Mouse (Mus musculus) right cerebral cortex, postnatal 36 days (tissue): Measurements from ENCODE around the gene Cyp4x1.

Source experiments
- DNase-seq, 2 experiments: peaks; one replicate each; pipeline ENCODE4 v3.0.0; 2022; ENCODE audit warnings: low spot score in 2 of 2, mixed read lengths in 1 of 2

Cyp4x1 gene

DNA sequence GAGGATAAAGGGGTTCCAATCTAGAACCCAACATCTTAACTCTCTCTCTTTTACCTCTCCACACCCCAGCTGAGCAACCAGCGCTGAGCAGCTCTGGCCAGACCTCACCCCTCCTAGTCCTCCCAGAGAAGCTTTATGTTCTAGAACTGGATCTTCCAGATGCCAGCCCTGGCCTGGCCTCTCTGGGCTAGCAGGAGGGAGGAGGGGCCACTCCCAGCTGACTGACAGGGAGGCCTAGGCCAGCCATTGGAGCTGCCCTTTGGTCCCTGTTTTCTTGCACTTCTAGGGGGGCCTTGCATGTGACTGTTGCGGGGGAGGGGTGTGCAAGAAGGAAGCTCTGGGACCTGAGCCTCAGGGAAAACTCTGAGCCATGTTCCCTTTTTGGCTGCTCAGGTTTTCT, 43.5 kb downstream of the Cyp4x1 start:
- DNase-seq, result no peak

DNA sequence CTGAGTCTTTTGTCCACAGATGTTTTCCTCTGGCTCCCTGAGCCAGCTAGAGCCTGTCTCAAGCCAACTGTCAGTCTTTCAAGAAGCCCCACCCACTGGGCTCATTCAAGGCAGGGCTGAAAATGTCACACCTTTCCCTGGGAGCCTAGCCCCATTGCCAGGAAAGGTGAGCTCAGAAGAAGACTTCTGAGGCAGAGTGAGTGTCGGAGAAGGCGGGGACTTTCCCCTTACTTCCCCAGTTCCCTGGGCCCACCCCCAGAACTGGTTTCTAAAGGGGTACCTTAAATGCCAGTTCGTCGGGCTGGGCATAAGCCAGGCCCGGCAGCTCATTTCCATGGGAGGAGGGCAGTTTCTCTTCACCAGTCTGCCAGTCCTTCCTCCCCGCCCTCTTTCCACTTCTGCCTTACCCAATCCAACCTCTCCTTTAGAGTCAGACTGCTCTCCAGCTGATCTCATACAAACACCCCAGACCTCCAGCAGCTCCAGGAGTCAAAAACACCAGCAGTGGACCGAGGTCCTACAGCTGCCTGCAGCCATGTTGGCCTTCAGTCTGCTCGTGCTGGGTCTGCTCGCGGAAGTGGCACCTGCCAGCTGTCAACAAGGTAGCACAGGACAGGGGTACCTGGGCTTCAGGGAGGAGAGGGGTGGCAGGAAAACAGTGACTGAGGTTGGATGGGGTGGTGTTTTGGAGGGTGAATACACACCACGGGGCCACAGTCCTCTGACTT, 45.3 kb downstream of the Cyp4x1 start, which contains the start of gene Pdzk1ip1:
TSS of gene Pdzk1ip1 (plus strand) at position 98 of the 728 bp plus-strand sequence.
- DNase-seq, result no peak

DNA sequence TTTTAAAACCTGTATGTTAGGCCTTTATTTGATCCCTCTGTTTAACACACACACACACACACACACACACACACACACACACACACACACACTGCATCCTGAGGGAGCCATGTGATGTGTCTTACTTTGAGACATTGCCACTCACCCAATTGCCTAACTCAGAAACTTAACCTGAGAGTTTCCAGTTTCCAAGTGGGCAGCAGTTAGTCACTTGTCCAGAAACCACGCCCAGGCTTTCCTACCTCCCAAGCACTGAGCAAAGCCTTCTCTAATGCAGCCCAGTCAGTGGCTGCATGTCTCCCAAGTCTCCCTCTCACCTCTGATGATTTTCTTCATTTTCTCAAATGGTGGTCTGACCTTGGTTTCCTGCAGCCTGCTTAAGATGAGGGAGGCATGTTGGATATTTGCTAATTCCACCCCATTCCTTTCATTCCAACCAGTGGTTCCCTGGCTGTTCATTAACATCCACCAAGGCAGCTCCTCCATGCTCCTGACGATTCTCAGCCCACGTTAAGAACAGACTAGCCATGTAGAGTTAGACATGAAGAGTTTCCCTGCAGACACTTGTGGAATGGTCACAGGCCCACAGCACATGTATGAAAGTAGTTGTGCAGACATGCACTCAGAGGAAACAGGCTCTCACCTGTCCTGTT, 47.2 kb downstream of the Cyp4x1 start:
- no peak for DNase-seq

DNA sequence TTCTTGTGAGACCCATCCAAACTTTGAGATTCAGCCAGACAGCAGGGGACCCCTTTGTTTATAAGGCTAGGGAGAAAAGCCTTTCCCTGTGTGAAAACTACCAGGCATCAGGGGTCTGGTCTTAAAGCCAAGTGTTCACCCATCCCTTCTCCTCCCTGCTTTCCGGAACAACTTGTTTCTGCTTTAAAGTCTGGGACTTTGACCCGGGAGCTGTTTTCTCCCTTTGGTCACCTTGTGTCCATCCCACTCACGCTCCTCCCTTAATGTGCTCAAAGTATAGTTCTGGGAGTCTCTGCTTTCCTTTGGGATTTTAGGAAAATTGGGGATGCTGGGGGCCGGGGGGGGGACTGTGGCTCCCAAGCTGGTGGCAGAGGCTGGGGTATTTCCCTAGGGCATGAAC, 47.8 kb downstream of the Cyp4x1 start:
- no peak for DNase-seq

DNA sequence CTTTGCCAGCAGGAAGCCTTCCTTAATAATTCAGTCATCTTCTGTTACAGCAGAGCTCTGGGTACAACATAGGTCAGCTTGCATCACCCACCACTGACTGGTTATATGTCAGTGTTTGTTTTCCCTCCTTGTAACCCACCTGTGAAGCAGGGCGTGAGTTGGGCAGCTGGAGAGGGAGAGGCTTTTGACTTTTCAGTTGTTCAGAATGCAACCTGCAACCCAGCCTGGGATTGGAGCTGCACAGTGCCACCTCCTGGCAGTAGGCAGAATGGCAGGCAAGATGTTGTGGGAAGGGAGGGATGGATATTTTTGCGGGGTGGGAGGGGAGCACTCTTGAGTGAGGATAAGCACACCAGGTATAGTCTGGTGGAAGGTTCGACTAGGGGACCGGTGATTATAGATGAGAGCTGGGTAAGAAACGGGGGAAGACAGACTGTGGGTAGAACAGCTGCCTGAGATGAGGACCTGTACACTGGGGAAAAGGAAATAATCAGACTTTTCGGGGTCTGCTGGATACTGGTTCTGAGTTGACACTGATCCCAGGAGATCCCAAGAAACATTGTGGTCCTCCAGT, 48.5 kb downstream of the Cyp4x1 start:
- no peak for DNase-seq

DNA sequence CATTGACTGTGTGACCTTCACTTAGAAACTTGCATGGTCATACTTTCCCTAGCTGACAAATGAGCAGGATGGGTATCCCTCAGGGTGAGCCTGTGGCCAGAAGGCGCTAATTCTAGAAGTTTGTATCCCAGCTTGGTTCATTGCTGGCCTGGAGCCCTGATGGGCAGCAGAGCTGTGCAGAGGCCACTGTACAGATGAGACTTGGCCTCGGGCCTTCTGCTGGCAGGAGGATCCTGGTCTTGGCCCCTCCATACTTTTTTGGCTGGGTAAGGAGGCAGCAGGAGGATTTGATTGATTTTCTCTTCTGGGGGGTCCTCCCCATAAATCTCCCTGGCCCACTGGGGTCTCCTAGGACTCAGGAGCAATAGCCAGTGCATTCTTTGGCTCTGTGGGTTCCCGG, 51.0 kb downstream of the Cyp4x1 start:
- DNase-seq, result no peak

DNA sequence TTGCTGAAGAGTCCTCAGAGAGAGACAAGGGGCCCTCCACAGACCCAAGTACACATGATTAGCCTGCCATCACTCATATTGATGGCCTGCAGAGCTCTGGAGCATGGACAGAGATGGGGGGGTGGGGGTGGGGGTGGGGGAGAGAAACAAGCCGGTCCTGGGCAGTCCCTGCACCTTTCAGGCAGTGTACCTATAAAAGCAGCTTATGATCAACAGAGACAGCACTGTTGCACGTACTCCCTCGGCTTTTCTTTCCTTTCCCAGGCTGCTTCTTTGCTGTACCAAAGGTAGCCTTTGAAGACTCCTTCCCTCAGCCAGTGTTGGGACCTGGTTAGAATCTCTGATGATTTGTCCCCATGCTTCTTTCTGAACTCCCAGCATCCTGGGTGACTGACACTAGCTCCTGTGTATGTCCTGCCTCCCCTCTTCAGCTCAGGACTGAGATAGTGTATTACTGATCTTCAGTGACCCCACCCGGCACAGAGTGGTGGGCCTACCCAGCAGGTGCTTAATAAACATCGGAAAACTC, 54.2 kb downstream of the Cyp4x1 start:
- DNase-seq, result no peak

DNA sequence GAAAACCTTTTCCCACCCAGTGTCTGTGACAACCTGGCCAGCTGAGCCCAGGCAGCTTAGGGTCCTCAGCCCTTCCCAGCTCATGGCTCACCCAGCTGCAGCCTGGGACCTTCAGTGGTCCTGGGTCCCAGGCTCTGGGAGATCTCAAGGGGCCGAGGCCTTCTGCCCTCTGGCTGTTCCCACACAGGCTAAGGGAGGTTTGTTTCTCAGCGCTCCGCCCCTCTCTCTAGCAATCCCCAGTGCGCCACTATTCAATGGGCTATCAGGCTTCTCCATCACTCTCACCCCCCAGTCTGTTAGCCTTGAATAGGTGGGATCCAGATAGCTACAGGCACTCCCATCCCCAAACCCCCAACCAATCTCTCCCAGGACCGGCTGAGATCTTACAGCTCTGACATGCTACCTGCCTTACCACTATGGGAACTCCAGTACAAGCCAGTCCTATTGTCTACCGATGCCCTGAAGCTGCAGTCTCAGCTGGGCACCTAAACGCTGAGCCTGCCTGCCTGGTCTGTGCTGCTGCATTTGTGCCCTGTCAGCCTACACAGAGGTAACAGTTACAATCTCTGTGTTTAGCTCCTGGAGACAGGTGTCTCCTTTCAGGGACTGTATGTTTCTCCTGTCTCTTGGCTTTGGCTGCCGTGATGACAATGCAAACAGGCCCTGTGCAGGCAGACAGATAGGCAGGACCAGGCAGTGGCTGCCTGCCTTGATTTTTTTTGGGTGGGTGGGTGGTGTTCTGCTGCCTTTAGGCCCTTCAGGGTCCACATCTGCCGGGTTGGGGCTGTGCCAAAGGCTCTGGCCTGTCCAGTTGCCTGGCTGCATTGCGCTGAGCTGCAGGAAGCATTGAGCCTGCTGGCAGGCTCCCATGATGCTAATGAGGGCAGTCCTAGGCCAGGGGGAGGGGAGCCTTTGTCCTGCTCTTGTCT, 54.9 kb downstream of the Cyp4x1 start:
- no peak for DNase-seq

DNA sequence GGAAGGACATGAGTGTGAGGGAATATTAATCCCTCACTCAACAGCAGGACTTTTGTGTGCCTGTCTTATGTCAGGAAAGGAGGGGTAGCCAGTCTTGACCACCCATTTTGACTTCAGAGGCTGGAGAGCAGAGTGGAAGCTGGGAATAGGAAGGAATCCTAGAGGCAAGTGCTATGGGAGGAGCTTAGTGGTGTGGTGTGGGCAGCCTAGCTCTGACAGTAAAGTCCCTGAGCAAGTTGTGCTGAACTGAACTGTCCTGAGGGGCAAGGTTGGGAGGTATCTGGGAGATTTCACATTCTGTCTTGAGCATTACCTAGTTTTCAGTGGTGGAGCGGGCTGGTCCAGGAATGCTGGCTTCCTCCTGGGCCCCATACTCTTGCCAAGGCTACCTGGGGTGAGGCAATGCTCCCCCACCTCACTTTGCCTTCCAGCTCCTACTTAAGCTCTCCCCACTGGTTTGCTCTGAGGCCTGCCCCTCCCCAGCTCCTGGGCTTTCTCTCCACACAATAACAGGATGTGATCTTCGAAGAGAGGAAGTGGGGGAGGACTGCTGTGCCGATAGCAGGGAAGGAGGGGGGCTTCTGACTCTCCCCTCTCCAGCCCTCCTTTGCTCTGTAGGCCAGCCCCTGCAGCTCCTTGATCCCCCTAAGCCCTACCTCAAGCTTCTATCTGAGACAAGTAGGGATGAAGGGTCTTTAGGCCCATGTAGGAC, 58.7 kb downstream of the Cyp4x1 start:
- DNase-seq, result no peak

DNA sequence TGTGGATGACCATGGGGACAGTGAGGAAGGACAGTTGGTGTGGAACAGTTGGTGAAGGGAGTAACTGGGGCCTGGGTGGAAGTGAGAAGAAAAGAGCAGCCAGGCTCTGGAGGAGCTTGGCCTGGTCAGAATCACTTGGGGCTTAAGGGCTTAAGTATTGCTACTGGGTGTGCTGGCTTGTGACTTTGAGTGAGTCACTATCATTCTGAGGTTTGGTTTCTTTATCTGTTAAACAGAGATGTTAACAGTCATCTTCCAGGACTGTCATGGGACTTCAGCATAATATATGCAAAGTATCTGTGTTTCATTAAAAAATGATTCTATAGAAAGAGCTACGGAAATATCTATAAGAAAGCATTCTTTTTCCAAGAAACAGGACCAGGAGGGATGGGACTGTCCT, 59.3 kb downstream of the Cyp4x1 start:
- no peak for DNase-seq

DNA sequence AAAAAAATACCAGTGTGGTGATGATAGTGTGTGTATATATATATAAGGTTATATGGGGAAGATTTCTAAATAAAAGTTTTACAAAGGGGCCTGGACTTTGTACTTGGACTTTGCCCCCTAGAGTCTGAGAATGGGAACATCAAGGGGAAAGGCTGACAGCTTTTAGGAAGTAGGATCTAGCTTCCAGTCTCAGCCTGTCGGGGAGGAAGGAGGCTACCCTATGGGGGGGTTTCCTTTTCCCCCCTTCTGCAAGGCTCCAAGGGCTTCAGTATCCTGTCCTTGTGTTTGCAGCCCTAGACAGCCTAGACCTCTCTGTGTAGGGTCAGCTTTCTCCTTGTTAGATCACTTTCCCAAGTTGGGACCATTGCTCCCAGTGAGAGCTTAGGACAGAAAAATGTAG, 62.4 kb downstream of the Cyp4x1 start:
- DNase-seq, result no peak

DNA sequence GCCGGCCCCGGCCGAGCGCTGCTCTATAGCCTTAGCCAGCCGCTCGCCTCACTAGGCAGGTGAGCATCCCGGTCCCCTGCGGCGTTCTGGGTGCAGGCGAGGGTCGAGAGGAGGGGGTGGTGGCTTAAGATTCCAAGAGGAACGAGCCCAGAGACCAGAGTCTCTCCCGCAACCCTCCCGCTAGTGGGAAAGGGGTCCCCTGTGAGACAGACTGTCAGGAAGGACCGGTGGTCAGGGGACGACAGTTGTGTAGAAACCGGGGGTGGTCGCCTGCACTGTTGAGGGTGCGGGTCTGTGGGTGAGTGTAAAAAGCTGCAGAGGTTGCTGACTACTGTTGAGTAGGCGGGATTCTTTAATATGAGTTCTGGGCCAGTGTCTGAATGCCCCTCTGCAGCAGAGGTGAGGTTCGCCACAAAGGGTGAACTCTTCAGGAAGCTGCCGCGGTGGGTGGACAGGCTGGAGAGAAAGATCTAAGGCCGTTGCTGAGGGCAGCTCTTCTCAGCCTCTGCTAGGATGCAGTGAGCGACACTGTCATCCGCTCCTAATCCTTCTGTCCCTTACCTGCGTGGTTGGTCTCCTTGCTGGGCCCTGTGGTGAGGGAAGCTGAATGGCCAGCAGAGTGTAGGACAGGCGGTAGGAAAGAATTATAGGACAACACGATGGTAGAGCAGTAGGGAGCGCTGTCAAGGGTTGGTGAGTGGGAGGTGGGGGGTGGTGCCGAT, 70.4 kb downstream of the Cyp4x1 start:
- DNase-seq, result no peak

DNA sequence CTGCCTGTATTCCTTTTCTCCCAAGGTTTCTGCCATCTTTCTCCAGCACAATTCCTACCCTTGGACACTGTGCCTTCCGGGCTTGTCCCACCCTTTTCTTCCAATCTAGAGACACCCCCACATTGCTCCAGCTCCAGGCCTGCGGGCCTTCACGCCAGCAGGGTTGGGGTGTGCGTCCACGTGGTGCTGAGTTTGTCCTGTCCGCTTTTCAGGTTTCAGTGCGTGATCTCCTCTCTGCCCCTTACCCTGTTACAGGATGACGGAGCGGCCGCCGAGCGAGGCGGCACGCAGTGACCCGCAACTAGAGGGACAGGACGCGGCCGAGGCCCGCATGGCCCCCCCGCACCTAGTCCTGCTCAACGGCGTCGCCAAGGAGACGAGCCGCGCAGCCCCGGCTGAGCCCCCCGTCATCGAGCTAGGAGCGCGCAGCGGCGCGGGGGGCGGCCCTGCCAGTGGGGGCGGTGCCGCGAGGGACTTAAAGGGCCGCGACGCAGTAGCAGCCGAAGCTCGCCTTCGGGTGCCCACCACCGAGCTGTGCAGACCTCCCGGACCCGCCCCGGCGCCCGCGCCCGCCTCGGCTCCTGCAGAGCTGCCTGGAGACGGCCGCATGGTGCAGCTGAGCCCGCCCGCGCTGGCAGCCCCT, 71.1 kb downstream of the Cyp4x1 start:
- DNase-seq, result no peak

DNA sequence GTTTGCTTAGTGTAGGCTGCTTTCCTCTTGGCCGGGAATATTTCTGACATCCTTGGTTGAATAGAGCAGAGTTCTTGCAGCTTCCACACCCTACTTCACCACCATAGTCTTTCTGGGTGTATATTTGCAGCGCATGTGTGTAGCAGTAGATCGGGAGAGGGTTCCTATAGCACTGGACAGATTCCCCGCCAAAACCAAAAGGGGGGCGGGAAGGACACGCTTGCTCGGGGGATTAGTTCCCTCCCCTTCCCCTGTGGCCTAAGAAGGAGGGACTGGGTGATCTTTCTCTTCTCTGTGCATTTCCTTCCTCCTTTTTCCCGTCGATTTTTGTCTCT, 71.6 kb downstream of the Cyp4x1 start:
- DNase-seq, result no peak

DNA sequence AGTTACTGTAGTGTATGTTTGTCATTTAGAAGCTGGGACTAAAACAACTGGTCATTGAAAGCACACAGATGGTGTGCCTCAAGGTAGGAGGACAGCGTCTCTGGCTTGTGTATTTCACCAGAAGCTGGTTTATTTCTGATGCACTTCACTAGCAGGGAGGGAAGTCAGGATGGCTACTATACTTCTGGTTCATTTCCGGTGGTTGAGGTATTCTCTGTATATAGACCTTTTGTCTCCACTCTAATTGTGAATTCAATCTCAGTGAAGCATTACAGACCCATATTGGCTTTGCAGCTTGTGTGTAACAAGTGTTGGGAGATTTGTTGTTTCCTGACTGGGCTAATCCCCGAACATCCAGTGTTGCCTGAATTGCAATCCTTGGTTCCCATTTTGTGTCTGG, 73.3 kb downstream of the Cyp4x1 start:
- no peak for DNase-seq

DNA sequence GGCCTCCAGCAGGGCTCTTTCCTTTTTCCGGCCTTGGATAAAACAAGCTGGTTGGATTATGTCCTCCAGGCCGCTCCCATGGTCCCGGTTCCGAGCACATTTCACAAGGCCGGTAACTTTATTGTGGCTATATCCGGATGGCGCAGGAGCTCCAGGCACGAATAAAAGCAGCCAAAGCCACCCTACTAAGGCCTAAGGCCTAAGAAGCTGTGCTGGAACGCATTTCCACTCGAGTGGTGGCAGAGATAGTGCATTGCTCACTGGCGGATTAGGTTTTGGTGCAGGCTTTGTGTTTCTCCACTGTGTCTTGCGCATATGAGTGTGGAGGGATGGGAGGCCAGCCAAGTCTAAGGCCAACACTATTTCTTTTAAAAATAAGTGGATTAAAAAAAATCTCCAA, 74.2 kb downstream of the Cyp4x1 start:
- DNase-seq, result no peak

DNA sequence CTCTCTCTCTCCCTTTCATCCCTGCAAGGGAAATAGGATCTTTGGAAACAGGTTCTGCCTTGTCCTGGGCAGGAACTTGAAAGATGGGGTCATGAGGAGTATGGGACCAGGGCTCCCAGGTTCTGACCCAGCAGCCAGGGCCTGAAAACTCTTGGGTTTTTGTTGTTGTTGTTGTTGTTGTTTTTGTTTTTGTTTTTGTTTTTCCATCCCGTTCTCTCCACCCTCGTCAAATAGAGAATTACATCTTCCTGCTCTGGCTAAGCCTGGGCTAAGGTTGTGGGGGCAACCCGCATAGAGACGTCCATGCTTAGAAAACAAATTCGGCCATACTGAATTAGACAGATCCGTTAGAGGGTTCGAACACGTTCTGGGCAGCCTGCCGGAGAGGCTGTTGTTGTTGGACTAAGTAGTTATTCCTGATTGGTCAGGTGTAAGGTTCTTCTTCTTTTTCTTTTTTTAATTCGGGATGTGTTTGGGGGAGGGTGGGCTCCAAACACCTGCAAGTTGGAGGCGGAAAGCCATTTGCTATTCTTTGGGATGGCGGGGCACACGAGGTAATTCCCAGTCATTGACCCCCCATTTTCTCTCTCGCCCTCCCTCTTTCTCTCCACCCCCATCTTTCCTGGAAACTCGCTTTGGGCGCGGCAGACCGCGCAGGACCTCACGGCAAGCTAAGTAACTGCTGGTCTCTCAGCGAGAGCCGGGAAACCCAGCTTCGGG, 75.0 kb downstream of the Cyp4x1 start:
- DNase-seq, result no peak

DNA sequence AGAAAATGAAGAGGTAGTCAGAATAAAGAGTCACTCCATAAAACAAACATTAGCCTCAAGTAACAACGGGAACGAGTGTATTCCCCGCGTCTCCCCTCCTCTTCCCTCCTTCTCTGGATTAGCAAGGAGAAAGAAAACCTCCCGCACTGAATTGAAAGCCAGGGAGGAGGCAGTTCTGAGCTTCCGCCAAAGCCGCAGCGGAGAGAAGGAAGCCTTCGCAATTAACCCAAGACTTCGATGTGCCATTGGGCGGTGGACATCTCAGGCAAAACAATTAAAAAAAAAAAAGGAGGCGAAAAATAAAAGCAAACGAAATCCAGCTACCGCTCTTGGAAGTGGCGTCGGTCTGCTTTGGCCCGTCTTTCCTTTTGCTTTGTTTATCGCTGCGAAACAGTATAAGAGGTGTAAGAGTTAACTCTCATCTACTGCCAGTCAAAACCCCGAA, 75.7 kb downstream of the Cyp4x1 start:
- no peak for DNase-seq

DNA sequence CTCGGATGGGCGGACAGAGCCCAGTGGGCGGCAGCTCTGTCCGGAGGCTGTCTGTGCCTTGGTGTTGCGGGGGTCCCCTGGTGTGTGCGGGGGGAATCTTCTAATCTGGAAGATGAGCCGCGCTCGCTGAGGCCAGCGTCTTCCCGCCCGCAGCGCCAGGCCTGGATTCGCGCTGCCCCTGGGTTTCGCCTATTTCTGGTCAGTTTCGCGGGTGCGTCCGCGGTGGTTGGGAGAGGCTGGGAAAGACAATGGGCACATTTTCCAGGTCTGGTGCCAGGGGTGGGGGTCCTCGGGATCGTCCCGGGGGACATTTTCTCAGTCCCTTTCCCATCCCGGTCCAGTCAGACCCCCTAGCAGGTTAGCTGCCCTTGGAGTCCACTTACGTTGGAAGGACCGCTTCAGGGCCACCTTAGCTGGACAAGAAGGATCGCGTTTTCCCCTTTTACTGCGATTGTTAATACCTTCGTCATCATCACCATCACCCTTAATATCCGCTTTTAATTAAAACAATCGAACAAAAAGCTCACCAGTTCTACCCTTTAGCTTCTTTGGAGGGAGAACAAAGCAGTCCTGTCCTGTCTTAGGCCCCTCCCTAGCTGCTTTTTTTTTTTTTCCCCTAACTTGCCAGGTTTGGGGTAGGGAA, 76.3 kb downstream of the Cyp4x1 start:
- DNase-seq, result no peak
